Comparison of ENCODE assay signal across 8 mouse cellular contexts in genomic region chr4:155773335-155774078, GRCm38 (mm10). TPM values are rescaled to one million over a fixed set of nuclear protein-coding genes. Genes with fewer than 3 reads are reported as not detected.
A peak's percentile ranks its signal among the peaks of the same experiment; 100 is the strongest.
DNase-seq lines count a peak whose midpoint lies in the region; ATAC-seq and TF ChIP-seq lines count a peak whose summit lies in the region.

No protein-coding gene starts in this region.

- H3K9ac ChIP-seq in lung, postnatal 0 days (replicated peaks; ENCODE audit: low read depth): no peak overlapping the region
- H3K9ac ChIP-seq in limb, embryonic 11.5 days (ENCODE audit: low read length): no peak overlapping the region

- H3K27ac ChIP-seq in lung, postnatal 0 days (ENCODE audit: low read length): no peak overlapping the region
- no peak overlapping the region for H3K27ac ChIP-seq in limb, embryonic 11.5 days (replicated peaks; ENCODE audit: low read depth, low read length)
- peak overlapping the region; percentile 91 for H3K27ac ChIP-seq in small intestine, adult 2 months (ENCODE audit: insufficient read depth, low read depth, low read length)

- H3K4me3 ChIP-seq in lung, postnatal 0 days (ENCODE audit: low read depth, low read length): no peak overlapping the region
- peak overlapping the region; percentile 38 for H3K4me3 ChIP-seq in limb, embryonic 11.5 days (ENCODE audit: low read depth, low read length)
- H3K4me3 ChIP-seq in small intestine, adult 2 months (ENCODE audit: low read depth, low read length): peak overlapping the region; percentile 69

- 41% methylated on average over 5 of the region's 5 CpGs for WGBS in lung, postnatal 0 days
- WGBS in limb, embryonic 11.5 days: 48% methylated on average over 5 of the region's 5 CpGs
- 64% methylated on average over 5 of the region's 5 CpGs for WGBS in small intestine, adult 2 months

- ATAC-seq in lung, postnatal 0 days: no peak
- no peak for ATAC-seq in limb, embryonic 11.5 days (ENCODE audit: insufficient number of reproducible peaks, low FRiP score, low TSS enrichment, low read depth)

- no peaks in the 10 kb centered on the region for H3K9me3 ChIP-seq in lung, postnatal 0 days (ENCODE audit: low read length)
- no peaks in the 10 kb centered on the region for H3K9me3 ChIP-seq in limb, embryonic 11.5 days (ENCODE audit: control insufficient read depth, low read length)

- no peak for TF ChIP-seq POLR2A in small intestine, adult 2 months (IDR thresholded peaks at IDR 0.05; ENCODE audit: low read depth, low read length)

- H3K4me1 ChIP-seq in lung, postnatal 0 days (ENCODE audit: insufficient read depth, low read depth, low read length): peaks cover 18% of the 10 kb centered on the region
- peaks cover 21% of the 10 kb centered on the region; the same call in 1 of the 2 replicates for H3K4me1 ChIP-seq in limb, embryonic 11.5 days (ENCODE audit: control insufficient read depth, insufficient read depth, low read length)
- peaks cover 46% of the 10 kb centered on the region for H3K4me1 ChIP-seq in small intestine, adult 2 months (ENCODE audit: control insufficient read depth, insufficient read depth, insufficient read length, low read length)

- TF ChIP-seq CTCF in lung, postnatal 0 days (IDR thresholded peaks at IDR 0.05): no peak
- no peak for TF ChIP-seq CTCF in small intestine, adult 2 months (IDR thresholded peaks at IDR 0.05; ENCODE audit: extremely low read depth, insufficient read length, insufficient replicate concordance, low read depth, low read length)

- 0 out of 2 replicates have a peak, but pooled peaks cover 4% of the 10 kb centered on the region for H3K27me3 ChIP-seq in lung, postnatal 0 days (replicated peaks; ENCODE audit: insufficient read depth, low read length)
- H3K27me3 ChIP-seq in limb, embryonic 11.5 days (ENCODE audit: control insufficient read depth, insufficient read depth, low read length): no peaks in the 10 kb centered on the region
- H3K27me3 ChIP-seq in small intestine, adult 2 months (ENCODE audit: control insufficient read depth, insufficient read depth, low read length): no peaks in the 10 kb centered on the region

- DNase-seq in cerebellum, adult 8-10 months: peak; percentile 25
- no peak for DNase-seq in cerebellum, postnatal 25 days
- no peak for DNase-seq in lung, postnatal 0 days (ENCODE audit: low spot score)
- no peak for DNase-seq in lung, postnatal 36 days
- DNase-seq in limb, embryonic 11.5 days (ENCODE audit: low spot score): no peak
- no peak for DNase-seq in adrenal gland, postnatal 10 days
- DNase-seq in layer of hippocampus, adult 8-10 months (ENCODE audit: low spot score in 2 of 2): no peak

- H3K36me3 ChIP-seq in lung, postnatal 0 days (ENCODE audit: insufficient read depth, low read length): no peaks in the 10 kb centered on the region
- H3K36me3 ChIP-seq in limb, embryonic 11.5 days (ENCODE audit: control insufficient read depth, insufficient read depth, low read length): no peaks in the 10 kb centered on the region
- H3K36me3 ChIP-seq in small intestine, adult 2 months (ENCODE audit: control insufficient read depth, insufficient read depth, low read length): 0 out of 2 replicates have a peak, but pooled peaks cover 5% of the 10 kb centered on the region

- H3K4me2 ChIP-seq in lung, postnatal 0 days (replicated peaks; ENCODE audit: low read depth, low read length): peak overlapping the region; percentile 63
- peak overlapping the region; percentile 76 for H3K4me2 ChIP-seq in limb, embryonic 11.5 days (ENCODE audit: low read depth, severe bottlenecking)

- no peak for TF ChIP-seq EP300 in lung, postnatal 0 days (IDR thresholded peaks at IDR 0.05)

RNA-seq across cellular contexts. Expression of gene Vwa1, which starts 1.0 kb away (rescaled TPM):
- polyA plus RNA-seq in lung, postnatal 0 days (2015; fragmentation: Nextera tagmentation; extraction: Ambion mirVana): 6.5 and 7.0 TPM in 2 replicates
- polyA plus RNA-seq in limb, embryonic 11.5 days (2014; fragmentation: Nextera tagmentation; extraction: Ambion mirVana): 5.3 and 6.0 TPM in 2 replicates
- polyA plus RNA-seq in small intestine, adult 2 months (2012; rRNA removed): 18.5 and 125 TPM in 2 replicates
- total RNA-seq in adrenal gland, postnatal 10 days (2021): 1 to 10 TPM; 6.6 to 7.9 TPM
- 10 to 100 TPM; 13.3 to 14.9 (median 14.2) TPM for total RNA-seq in layer of hippocampus, adult 8-10 months (2022)

RNA-seq across cellular contexts. Expression of gene Tmem88b, which starts 12.2 kb away (rescaled TPM):
- 0.13 and 0.31 TPM in 2 replicates for polyA plus RNA-seq in lung, postnatal 0 days (2015; fragmentation: Nextera tagmentation; extraction: Ambion mirVana)
- polyA plus RNA-seq in limb, embryonic 11.5 days (2014; fragmentation: Nextera tagmentation; extraction: Ambion mirVana): 0.19 and 0.34 TPM in 2 replicates
- 0.63 and 2.6 TPM in 2 replicates for polyA plus RNA-seq in small intestine, adult 2 months (2012; rRNA removed)
- total RNA-seq in adrenal gland, postnatal 10 days (2021): 1 to 10 TPM in 1 of 2 experiments, under 1 TPM in 1; 0.54 to 1.4 TPM
- total RNA-seq in layer of hippocampus, adult 8-10 months (2022): 10 to 100 TPM; 30.2 to 36.9 (median 34.5) TPM

RNA-seq across cellular contexts. Expression of gene Atad3a, which starts 12.6 kb away (rescaled TPM):
- polyA plus RNA-seq in lung, postnatal 0 days (2015; fragmentation: Nextera tagmentation; extraction: Ambion mirVana): 26.1 and 28.5 TPM in 2 replicates
- 103 and 104 TPM in 2 replicates for polyA plus RNA-seq in limb, embryonic 11.5 days (2014; fragmentation: Nextera tagmentation; extraction: Ambion mirVana)
- polyA plus RNA-seq in small intestine, adult 2 months (2012; rRNA removed): 57.3 and 65.5 TPM in 2 replicates
- total RNA-seq in adrenal gland, postnatal 10 days (2021): 100 to 1,000 TPM; 118 to 141 TPM
- total RNA-seq in layer of hippocampus, adult 8-10 months (2022): 10 to 100 TPM; 62.3 to 79.7 (median 65.0) TPM

RNA-seq across cellular contexts. Expression of gene Ankrd65, which starts 16.7 kb away (rescaled TPM):
- polyA plus RNA-seq in lung, postnatal 0 days (2015; fragmentation: Nextera tagmentation; extraction: Ambion mirVana): 6.0 and 6.6 TPM in 2 replicates
- not detected in 2 replicates for polyA plus RNA-seq in limb, embryonic 11.5 days (2014; fragmentation: Nextera tagmentation; extraction: Ambion mirVana)
- polyA plus RNA-seq in small intestine, adult 2 months (2012; rRNA removed): not detected in 2 replicates
- not detected for total RNA-seq in adrenal gland, postnatal 10 days (2021)
- not detected for total RNA-seq in layer of hippocampus, adult 8-10 months (2022)

RNA-seq across cellular contexts. Expression of gene Mrpl20, which starts 29.2 kb away (rescaled TPM):
- 164 and 186 TPM in 2 replicates for polyA plus RNA-seq in lung, postnatal 0 days (2015; fragmentation: Nextera tagmentation; extraction: Ambion mirVana)
- polyA plus RNA-seq in limb, embryonic 11.5 days (2014; fragmentation: Nextera tagmentation; extraction: Ambion mirVana): 238 and 245 TPM in 2 replicates
- 34.5 and 36.4 TPM in 2 replicates for polyA plus RNA-seq in small intestine, adult 2 months (2012; rRNA removed)
- total RNA-seq in adrenal gland, postnatal 10 days (2021): 100 to 1,000 TPM; 149 to 168 TPM
- 10 to 100 TPM; 74.2 to 85.2 (median 78.2) TPM for total RNA-seq in layer of hippocampus, adult 8-10 months (2022)
